Comparison of ENCODE assay signal across 12 mouse cellular contexts in the genomic region with DNA sequence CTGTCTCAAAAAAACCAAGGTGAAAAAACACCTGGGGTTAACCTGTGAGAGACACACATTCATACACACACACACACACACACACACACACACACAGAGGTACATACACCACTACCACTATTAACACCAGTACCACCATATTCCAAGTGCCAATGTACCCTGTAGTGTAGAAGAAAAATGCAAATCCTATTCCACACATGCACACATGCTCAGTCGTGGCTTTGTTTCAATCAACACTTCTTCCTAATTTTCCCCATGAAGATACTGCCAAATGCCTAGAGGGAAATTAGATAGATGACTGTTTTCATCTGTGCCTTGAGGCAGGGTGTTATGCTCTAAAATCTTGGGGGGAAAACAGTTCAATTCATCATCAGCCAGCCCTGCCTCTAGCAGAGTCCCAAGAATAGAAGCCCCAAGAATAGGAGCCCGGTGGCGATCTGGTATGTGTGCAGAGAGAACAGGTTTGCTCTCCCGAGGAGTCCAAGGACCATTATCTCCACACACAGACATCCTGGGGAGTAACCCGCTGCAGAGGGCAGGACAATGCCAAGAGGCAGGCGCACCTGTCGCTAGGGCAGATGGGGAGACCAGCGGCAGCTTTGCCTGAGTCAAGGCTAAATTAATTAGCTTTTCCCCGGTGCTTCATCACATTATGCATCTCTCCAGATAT.
A peak's percentile ranks its signal among the peaks of the same experiment; 100 is the strongest.
DNase-seq lines count a peak whose midpoint lies in the region; ATAC-seq and TF ChIP-seq lines count a peak whose summit lies in the region.
"Had no signal": no experiment of that assay in that cellular context is flagged by ENCODE, and none has a peak within 500 bp of the region (broad histone marks: within the 10 kb centered on the region; RNA-seq: fewer than 3 reads in every experiment).

No protein-coding gene starts in this region.

- H3K9ac ChIP-seq in forebrain, postnatal 0 days = no peak overlapping the region

- no peaks in the 10 kb centered on the region for H3K9me3 ChIP-seq in forebrain, postnatal 0 days (ENCODE audit: low read length)

- ATAC-seq in forebrain, postnatal 0 days = peak; percentile 80
- ATAC-seq in megakaryocyte progenitor cell, adult 5-6 weeks (replicated peaks; ENCODE audit: poor library complexity) = no peak
- ATAC-seq: activated CD4-positive, CD25-positive, alpha-beta regulatory T cell, adult 4 months had no signal

- no peaks in the 10 kb centered on the region for H3K27me3 ChIP-seq in forebrain, postnatal 0 days (ENCODE audit: insufficient read depth, low read length)

- H3K4me3 ChIP-seq in layer of hippocampus, adult 2 months = no peak overlapping the region
- no peak overlapping the region for H3K4me3 ChIP-seq in forebrain, postnatal 0 days (ENCODE audit: low read depth, low read length)

- WGBS in forebrain, postnatal 0 days = 22% methylated on average over 9 of the region's 9 CpGs

- peaks cover 11% of the 10 kb centered on the region for H3K4me1 ChIP-seq in forebrain, postnatal 0 days (ENCODE audit: insufficient read depth)

- H3K27ac ChIP-seq in layer of hippocampus, adult 2 months = 0 out of 2 replicates have a peak overlapping the region, but pooled peaks have one; percentile 10
- peak overlapping the region; percentile 46; the same call in 1 of the 2 replicates for H3K27ac ChIP-seq in forebrain, postnatal 0 days (ENCODE audit: low read depth, low read length)

- H3K4me2 ChIP-seq in forebrain, postnatal 0 days (ENCODE audit: low read depth) = 0 out of 2 replicates have a peak overlapping the region, but pooled peaks have one; percentile 9

- no peaks in the 10 kb centered on the region for H3K36me3 ChIP-seq in forebrain, postnatal 0 days (ENCODE audit: insufficient read depth)

- no peak for TF ChIP-seq CTCF in layer of hippocampus, adult 2 months (conservative IDR thresholded peaks at IDR 0.05)
- TF ChIP-seq CTCF in forebrain, postnatal 0 days (IDR thresholded peaks at IDR 0.05; ENCODE audit: low read depth) = no peak

- no peak for DNase-seq in layer of hippocampus, adult 2 months (ENCODE audit: low spot score in 2 of 2)
- no peak for DNase-seq in layer of hippocampus, adult 9-11 months
- peak; percentile 86 for DNase-seq in brain, adult 2 months (ENCODE audit: low read depth, low spot score)
- DNase-seq in cerebellum, adult 8-10 months = peak; percentile 77
- peak; percentile 60 for DNase-seq in forebrain, postnatal 0 days
- no peak for DNase-seq in adrenal gland, adult 8-10 months
- no peak for DNase-seq in frontal cortex, adult 2 months (ENCODE audit: extremely low spot score in 1 of 2, low spot score in 1 of 2)
- DNase-seq: kidney, adult 9 months; lung, adult 2 months; retina, postnatal 1 day had no signal

Comparison
In these comparisons a context has a peak if more than half of its experiments do, and no peak if none do; other contexts are left out.
1. DNase-seq: peak in brain, adult 2 months (single experiment), cerebellum, adult 8-10 months (single experiment) and forebrain, postnatal 0 days (single experiment); none in layer of hippocampus, adult 2 months (0 of 2), layer of hippocampus, adult 9-11 months (single experiment), adrenal gland, adult 8-10 months (single experiment) and frontal cortex, adult 2 months (0 of 2).